Mouse (Mus musculus) NIH3T3 (cell line): ENCODE measurements around the gene Stard13.

Source experiments
- DNase-seq: peaks from one replicate; pipeline ENCODE4 v3.0.0-alpha.2; 2012; ENCODE audit warnings: low read depth

Gene Stard13

GRCm38 (mm10) chr5:151228367-151229005 is 5.2 kb downstream of the Stard13 start:
- DNase-seq, result no peak

GRCm38 (mm10) chr5:151223696-151224366 is 9.8 kb downstream of the Stard13 start:
- no peak for DNase-seq

- DNase-seq, result no peak
Observed at GRCm38 (mm10) chr5:151222791-151223190, 10.8 kb downstream of the Stard13 start.

GRCm38 (mm10) chr5:151218689-151219115 is 14.9 kb downstream of the Stard13 start:
- no peak for DNase-seq

GRCm38 (mm10) chr5:151213097-151213496 is 20.5 kb downstream of the Stard13 start:
- no peak for DNase-seq

GRCm38 (mm10) chr5:151210869-151211268 is 22.8 kb downstream of the Stard13 start:
- no peak for DNase-seq

GRCm38 (mm10) chr5:151210060-151210459 is 23.6 kb downstream of the Stard13 start:
- no peak for DNase-seq

- DNase-seq, result no peak
Observed at GRCm38 (mm10) chr5:151205017-151205416, 28.6 kb downstream of the Stard13 start.

GRCm38 (mm10) chr5:151202925-151203324 is 30.7 kb downstream of the Stard13 start:
- peak; percentile 88 for DNase-seq

GRCm38 (mm10) chr5:151201220-151201619 is 32.4 kb downstream of the Stard13 start:
- no peak for DNase-seq

GRCm38 (mm10) chr5:151199235-151199634 is 34.4 kb downstream of the Stard13 start:
- no peak for DNase-seq

- peak; percentile 86 for DNase-seq
Observed at GRCm38 (mm10) chr5:151196603-151197272, 36.9 kb downstream of the Stard13 start.

- peak; percentile 37 for DNase-seq
Observed at GRCm38 (mm10) chr5:151193885-151194520, 39.6 kb downstream of the Stard13 start.

GRCm38 (mm10) chr5:151192266-151192665 is 41.4 kb downstream of the Stard13 start:
- peak; percentile 57 for DNase-seq

- DNase-seq, result no peak
Observed at GRCm38 (mm10) chr5:151190764-151191163, 42.9 kb downstream of the Stard13 start.

GRCm38 (mm10) chr5:151189789-151190378 is 43.8 kb downstream of the Stard13 start:
- peak; percentile 91 for DNase-seq

GRCm38 (mm10) chr5:151189321-151189720 is 44.3 kb downstream of the Stard13 start:
- DNase-seq, result no peak

GRCm38 (mm10) chr5:151188659-151189058 is 45.0 kb downstream of the Stard13 start:
- DNase-seq, result no peak

- DNase-seq, result no peak
Observed at GRCm38 (mm10) chr5:151187336-151187735, 46.3 kb downstream of the Stard13 start.

- DNase-seq, result no peak
Observed at GRCm38 (mm10) chr5:151185286-151185856, 48.3 kb downstream of the Stard13 start.

- no peak for DNase-seq
Observed at GRCm38 (mm10) chr5:151183656-151184240, 49.9 kb downstream of the Stard13 start.
